Mouse (Mus musculus) small intestine, adult 2 months (tissue): ENCODE measurements at regions not wholly inside any gene's neighbourhood (a gene's known extent, or its start where the extent isn't known, plus 50 kb on each side); places are given as distances from the start of the nearest gene placed in this dataset.

ENCODE experiments used
- H3K27ac ChIP-seq: fragments of 200-500 bp; 2 replicates; pipeline ENCODE4 v1.5.1; 2012; ENCODE audit warnings: low read depth, low read length, control low read depth, inconsistent platforms; ENCODE audit not compliant: insufficient read depth
- H3K27me3 ChIP-seq: fragments of 200-500 bp; 2 replicates; pipeline ENCODE4 v1.6.1; 2012; ENCODE audit warnings: mild to moderate bottlenecking, moderate library complexity, low read length, inconsistent platforms; ENCODE audit not compliant: control insufficient read depth, insufficient read depth
- H3K36me3 ChIP-seq: fragments of 200-500 bp; 2 replicates; pipeline ENCODE4 v1.6.1; 2012; ENCODE audit warnings: mild to moderate bottlenecking, low read length, control low read depth, inconsistent platforms; ENCODE audit not compliant: control insufficient read depth, insufficient read depth
- H3K4me1 ChIP-seq: fragments of 200-500 bp; 2 replicates; pipeline ENCODE4 v1.6.1; 2012; ENCODE audit warnings: low read length, inconsistent platforms, mixed read lengths; ENCODE audit not compliant: control insufficient read depth, insufficient read depth, insufficient read length
- H3K4me3 ChIP-seq: fragments of 200-500 bp; 2 replicates; pipeline ENCODE4 v1.5.1; 2012; ENCODE audit warnings: low read depth, mild to moderate bottlenecking, control low read depth, inconsistent platforms, low read length, moderate library complexity
- CTCF ChIP-seq: fragments of 200-500 bp; IDR thresholded peaks from 2 replicates; pipeline ENCODE4 v1.5.1; 2012; ENCODE audit warnings: low read depth, mild to moderate bottlenecking, control low read depth, inconsistent platforms, low read length, moderate library complexity, mixed read lengths; ENCODE audit not compliant: insufficient replicate concordance, insufficient read length; ENCODE audit errors: extremely low read depth
- POLR2A ChIP-seq: fragments of 200-500 bp; IDR thresholded peaks from 2 replicates; pipeline ENCODE4 v1.6.1; 2012; ENCODE audit warnings: low read depth, mild to moderate bottlenecking, control low read depth, inconsistent platforms, low read length, moderate library complexity
- WGBS: fragments of 180-500 bp; shearing (Covaris S2); methylation state at CpG from one replicate; pipeline ENCODE4 v1.1.7; 2018; 5-methylcytosine and 5-hydroxymethylcytosine counted together

DNA sequence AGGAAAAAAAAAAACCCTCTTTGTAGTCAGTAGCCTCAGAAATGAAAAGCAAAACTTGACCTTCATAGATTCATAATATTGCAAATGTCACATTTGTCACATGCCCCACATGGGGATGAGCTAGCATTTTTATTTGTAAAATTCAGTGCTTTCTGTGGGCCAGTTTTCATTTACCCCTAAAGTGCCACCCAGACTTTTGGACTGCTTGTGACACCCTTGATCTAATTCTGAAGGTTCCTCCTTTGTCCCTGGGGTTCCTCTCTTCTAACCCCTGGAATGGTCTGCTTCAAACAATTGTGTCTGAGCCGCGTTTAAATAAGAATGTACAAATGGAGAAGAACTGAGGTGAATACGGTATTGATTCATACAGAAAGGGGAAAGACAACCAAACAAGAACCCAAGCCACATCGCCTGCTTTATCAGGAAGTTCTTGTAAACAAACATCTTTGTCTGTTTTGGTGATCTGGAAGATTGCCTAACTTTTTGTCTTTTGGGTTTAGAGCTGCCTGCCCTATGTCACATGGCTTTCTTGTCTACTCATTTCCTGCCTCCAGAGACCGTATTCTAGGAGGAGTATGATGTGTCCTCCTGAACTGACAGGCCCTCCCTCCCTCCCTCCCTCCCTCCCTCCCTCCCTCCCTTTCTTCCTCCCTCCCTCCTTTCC is 203.1 kb upstream of the Gm9833 start:
- Histone ChIP-seq H3K4me3 (no peak overlapping the region), H3K36me3 (no peaks in the 10 kb centered on the region), H3K27ac (peak overlapping the region; percentile 24; the same call in 1 of the 2 replicates), H3K27me3 (no peaks in the 10 kb centered on the region), H3K4me1 (peaks cover 6% of the 10 kb centered on the region; the same call in 1 of the 2 replicates)
- 40% methylated on average over 5 of the region's 5 CpGs for WGBS
- TF ChIP-seq CTCF (no peak), POLR2A (no peak)

DNA sequence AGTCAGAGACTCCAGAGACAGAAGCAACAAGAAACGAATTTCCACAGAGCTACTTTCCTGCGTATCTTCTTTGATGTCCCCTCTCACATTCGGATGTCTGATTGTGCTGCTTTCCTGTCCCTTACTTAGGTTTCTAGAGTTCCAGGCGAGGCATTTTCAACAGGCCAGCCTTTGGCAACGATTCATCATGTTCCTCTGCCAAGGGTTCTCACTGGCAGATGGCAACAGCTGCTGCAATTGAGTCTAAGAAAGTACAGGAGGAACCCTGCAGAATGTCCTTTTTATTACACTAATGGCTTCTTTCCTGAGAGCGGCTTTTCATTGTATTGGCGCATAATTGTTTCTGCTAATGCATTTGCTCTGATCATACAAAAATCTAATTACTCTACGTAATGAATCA is 202.3 kb upstream of the Gm9833 start:
- H3K4me1 ChIP-seq = peaks cover 6% of the 10 kb centered on the region; the same call in 1 of the 2 replicates
- H3K36me3 ChIP-seq = no peaks in the 10 kb centered on the region
- WGBS = 53% methylated on average over 8 of the region's 8 CpGs
- no peak overlapping the region for H3K4me3 ChIP-seq
- H3K27ac ChIP-seq = peak overlapping the region; percentile 23
- TF ChIP-seq POLR2A = no peak
- no peak for TF ChIP-seq CTCF
- no peaks in the 10 kb centered on the region for H3K27me3 ChIP-seq

DNA sequence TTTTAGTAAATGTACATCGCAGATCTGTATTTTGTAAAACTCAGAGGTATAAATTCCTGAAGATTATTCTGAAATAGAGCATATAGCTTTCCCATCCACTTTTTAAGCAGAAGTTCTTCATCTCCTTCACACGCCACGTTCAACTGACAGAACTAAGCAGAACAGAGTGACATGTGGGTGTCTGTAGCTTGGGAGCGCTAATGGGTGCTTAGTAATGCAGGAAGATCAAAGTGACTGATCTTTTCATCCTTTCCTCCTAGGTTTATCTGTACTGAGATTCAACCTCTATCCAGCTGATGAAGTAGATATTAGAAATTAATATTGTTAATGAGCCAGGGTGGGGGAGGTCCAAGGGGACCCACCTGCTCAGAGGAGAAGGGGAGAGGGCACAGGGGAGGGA is 201.8 kb upstream of the Gm9833 start:
- no peaks in the 10 kb centered on the region for H3K27me3 ChIP-seq
- TF ChIP-seq POLR2A (no peak), CTCF (no peak)
- H3K4me1 ChIP-seq = peaks cover 6% of the 10 kb centered on the region; the same call in 1 of the 2 replicates
- H3K27ac ChIP-seq = no peak overlapping the region
- H3K36me3 ChIP-seq = no peaks in the 10 kb centered on the region
- H3K4me3 ChIP-seq = no peak overlapping the region
- WGBS = 83% methylated on average over 4 of the region's 4 CpGs

DNA sequence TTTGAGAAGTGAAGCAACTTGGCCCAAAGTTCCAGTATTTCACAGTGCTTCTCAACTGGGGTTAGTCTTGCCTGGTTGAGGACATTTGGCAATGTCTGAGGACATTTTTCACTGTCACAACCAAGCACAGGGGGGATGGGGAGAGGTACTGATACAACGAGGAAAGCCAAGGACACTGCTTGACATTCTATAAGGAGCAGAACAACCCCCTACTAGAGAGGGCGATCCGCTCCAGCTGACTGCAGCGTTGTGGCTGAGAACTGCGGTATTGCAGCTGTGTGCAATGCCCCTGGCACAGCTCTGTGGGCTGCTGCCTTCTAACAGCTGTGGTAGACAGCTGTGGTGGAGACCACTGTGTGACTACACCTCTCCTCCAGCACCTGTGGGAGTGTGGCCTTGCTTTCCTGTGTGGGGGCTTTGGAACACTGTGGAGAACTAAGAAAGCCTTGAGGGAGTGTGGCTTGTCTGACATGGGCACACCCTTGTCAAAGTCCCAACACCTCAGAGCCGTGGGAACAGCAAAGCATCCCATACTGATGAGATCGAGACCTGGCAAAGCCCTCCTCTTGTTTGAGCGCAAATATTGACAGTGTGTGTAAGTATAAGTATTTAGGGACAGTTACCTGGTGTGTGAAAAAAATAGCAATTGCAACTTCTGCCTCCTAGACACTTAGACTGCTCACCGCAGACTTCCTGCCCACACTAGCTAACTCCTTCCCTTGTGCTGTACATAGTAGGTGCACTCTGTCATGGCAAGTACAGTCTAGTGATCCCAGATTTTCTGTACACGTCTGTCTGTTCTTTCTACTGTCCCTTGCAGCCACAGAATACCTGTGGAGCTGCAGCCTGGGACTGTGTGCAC is 200.9 kb upstream of the Gm9833 start:
- 53% methylated on average over 10 of the region's 10 CpGs for WGBS
- 0 out of 2 replicates have a peak overlapping the region, but pooled peaks have one; percentile 3 for H3K27ac ChIP-seq
- H3K4me3 ChIP-seq = no peak overlapping the region
- TF ChIP-seq POLR2A = no peak
- TF ChIP-seq CTCF = no peak
- H3K27me3 ChIP-seq = no peaks in the 10 kb centered on the region
- no peaks in the 10 kb centered on the region for H3K36me3 ChIP-seq
- H3K4me1 ChIP-seq = peaks cover 6% of the 10 kb centered on the region; the same call in 1 of the 2 replicates

DNA sequence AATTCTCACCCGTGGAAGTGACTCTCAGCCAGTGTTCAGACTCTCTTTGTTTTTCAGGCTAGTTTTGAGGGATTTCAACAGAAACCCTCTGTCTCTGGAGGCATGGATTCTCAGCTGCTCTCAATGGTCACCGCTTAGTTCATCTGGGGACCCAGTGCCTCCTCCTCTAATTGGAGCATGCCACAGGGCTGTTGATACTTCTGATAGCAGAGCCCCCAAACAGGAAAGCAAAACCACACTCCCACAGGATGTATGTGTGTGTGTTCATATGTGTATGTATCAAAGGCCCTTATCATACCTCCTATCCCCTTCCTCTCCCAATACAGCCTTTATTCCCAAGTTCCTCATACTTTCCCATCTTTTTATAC is 200.3 kb upstream of the Gm9833 start:
- Histone ChIP-seq H3K4me3 (no peak overlapping the region), H3K27me3 (no peaks in the 10 kb centered on the region), H3K27ac (no peak overlapping the region), H3K4me1 (peaks cover 6% of the 10 kb centered on the region; the same call in 1 of the 2 replicates), H3K36me3 (no peaks in the 10 kb centered on the region)
- no peak for TF ChIP-seq POLR2A
- no peak for TF ChIP-seq CTCF
- WGBS = 68% methylated on average over 2 of the region's 2 CpGs

DNA sequence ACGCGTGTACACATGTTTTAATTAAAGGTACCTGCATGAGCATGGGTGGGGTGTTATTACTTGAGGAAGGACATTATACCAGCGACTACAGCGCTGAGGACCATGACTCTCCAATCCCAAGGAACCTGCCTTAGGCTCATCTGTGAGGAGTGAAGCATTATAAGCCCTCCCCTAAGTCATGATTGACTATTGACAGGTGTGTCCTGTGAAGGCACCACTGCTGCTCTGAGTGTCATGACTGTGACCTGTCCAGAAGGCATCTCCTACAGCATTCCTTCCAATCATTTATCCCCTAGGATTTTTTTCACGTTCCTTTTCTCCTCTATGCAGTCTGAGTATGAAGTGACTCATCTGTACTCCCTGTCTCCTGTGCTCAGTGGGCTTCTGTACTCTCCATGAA is 199.9 kb upstream of the Gm9833 start:
- Histone ChIP-seq H3K27ac (no peak overlapping the region), H3K27me3 (no peaks in the 10 kb centered on the region), H3K36me3 (no peaks in the 10 kb centered on the region), H3K4me1 (peaks cover 6% of the 10 kb centered on the region; the same call in 1 of the 2 replicates), H3K4me3 (no peak overlapping the region)
- 87% methylated on average over 5 of the region's 5 CpGs for WGBS
- TF ChIP-seq CTCF (no peak), POLR2A (no peak)
